Mouse (Mus musculus): ENCODE data around the gene Mecom. TPM values are rescaled to one million over a fixed set of nuclear protein-coding genes. Genes with fewer than 3 reads are reported as not detected.

Gene Mecom
- polyA plus RNA-seq, 1 experiment from 2014 or later: 33.2 TPM

- Histone ChIP-seq H3K9ac (replicated peaks) (no peak overlapping the region), H3K27ac (replicated peaks) (no peak overlapping the region), H3K9me3 (no peaks in the 10 kb centered on the region), H3K4me1 (no peaks in the 10 kb centered on the region), H3K4me3 (no peak overlapping the region), H3K4me2 (replicated peaks) (no peak overlapping the region), H3K36me3 (no peaks in the 10 kb centered on the region), H3K27me3 (no peaks in the 10 kb centered on the region)
- ATAC-seq (ENCODE audit: low FRiP score, low read depth): no peak
- 89% methylated on average over 3 of the region's 3 CpGs for WGBS
Measured at GRCm38 (mm10) chr3:30091860-30092259, 455.9 kb downstream of the Mecom start.

GRCm38 (mm10) chr3:30091401-30091800 is 456.4 kb downstream of the Mecom start:
- Histone ChIP-seq H3K9ac (replicated peaks) (no peak overlapping the region), H3K4me3 (no peak overlapping the region), H3K4me2 (replicated peaks) (no peak overlapping the region), H3K9me3 (no peaks in the 10 kb centered on the region), H3K4me1 (no peaks in the 10 kb centered on the region), H3K27me3 (no peaks in the 10 kb centered on the region), H3K36me3 (no peaks in the 10 kb centered on the region), H3K27ac (replicated peaks) (no peak overlapping the region)
- ATAC-seq (ENCODE audit: low FRiP score, low read depth): no peak
- 91% methylated on average over 1 of the region's 1 CpGs for WGBS

DNA sequence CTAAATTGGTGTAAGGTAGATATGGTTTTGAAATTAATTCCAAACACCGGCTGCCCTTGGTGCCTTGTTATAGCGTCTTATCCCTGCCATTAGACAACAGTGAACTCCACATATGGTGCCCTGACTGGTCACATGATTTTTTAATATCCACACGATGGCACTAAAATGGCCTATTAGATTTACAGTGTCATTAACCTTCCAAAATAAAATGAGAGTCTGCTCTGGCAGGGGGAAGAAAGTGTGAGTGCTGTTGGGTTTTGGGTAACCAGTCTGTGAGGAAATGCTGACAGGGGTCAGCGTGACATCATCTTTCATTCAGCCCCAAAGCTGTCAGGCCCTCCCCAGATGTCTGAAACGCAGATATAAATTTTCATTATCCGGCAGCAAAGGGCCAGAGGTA is 461.7 kb downstream of the Mecom start:
- ATAC-seq (ENCODE audit: low FRiP score, low read depth): no peak
- 93% methylated on average over 6 of the region's 6 CpGs for whole genome bisulfite sequencing
- H3K9me3 ChIP-seq: no peaks in the 10 kb centered on the region
- no peaks in the 10 kb centered on the region for H3K36me3 ChIP-seq
- H3K27me3 ChIP-seq: no peaks in the 10 kb centered on the region
- no peak overlapping the region for H3K27ac ChIP-seq (replicated peaks)
- 0 out of 2 replicates have a peak, but pooled peaks cover 6% of the 10 kb centered on the region for H3K4me1 ChIP-seq
- H3K9ac ChIP-seq (replicated peaks): no peak overlapping the region
- H3K4me2 ChIP-seq (replicated peaks): no peak overlapping the region
- no peak overlapping the region for H3K4me3 ChIP-seq

DNA sequence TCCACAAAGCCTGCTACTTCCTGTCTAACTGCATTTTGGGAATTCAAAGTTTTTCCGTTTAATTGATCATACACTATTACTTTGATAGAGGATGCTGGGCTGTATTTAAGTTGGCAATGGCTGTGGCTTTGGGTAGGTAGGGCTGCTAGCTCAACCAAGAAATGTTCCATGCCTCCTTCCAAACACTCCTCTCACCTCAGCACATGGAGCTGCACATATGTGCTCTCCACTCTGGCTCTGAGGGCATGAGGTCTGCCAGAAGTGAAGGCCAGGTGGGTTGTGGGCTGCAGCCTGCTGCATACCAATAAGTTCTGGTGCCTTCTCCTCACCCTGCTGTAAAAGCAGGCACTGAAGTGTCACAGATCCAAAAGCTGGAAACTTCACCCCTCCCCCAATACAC is 464.0 kb downstream of the Mecom start:
- no peak overlapping the region for H3K4me3 ChIP-seq
- no peak for ATAC-seq (ENCODE audit: low FRiP score, low read depth)
- 82% methylated on average over 1 of the region's 1 CpGs for WGBS
- no peak overlapping the region for H3K4me2 ChIP-seq (replicated peaks)
- H3K9me3 ChIP-seq: no peaks in the 10 kb centered on the region
- no peaks in the 10 kb centered on the region for H3K27me3 ChIP-seq
- H3K36me3 ChIP-seq: no peaks in the 10 kb centered on the region
- 0 out of 2 replicates have a peak, but pooled peaks cover 6% of the 10 kb centered on the region for H3K4me1 ChIP-seq
- no peak overlapping the region for H3K9ac ChIP-seq (replicated peaks)
- no peak overlapping the region for H3K27ac ChIP-seq (replicated peaks)

DNA sequence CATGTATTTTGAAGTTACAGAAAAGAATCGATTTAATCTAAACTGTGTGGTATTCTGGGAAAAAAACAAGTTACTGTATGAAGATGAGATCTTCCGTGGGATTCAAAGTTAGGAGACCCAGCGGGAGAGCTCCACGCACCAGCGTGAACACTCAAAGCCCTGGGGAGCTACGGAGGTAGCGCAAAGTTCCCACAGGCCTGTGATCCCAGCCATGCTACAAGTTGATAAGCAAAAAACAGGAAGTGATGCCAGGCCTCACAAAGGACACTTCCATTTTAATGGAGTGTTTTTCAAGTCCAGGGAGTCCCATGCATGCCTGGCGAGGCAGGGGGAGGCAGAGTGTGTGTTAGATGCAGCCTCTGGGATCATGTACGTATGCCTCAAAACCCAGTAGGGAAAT is 464.5 kb downstream of the Mecom start:
- no peak overlapping the region for H3K4me2 ChIP-seq (replicated peaks)
- H3K27me3 ChIP-seq: no peaks in the 10 kb centered on the region
- no peak for ATAC-seq (ENCODE audit: low FRiP score, low read depth)
- WGBS: 84% methylated on average over 9 of the region's 9 CpGs
- 0 out of 2 replicates have a peak, but pooled peaks cover 6% of the 10 kb centered on the region for H3K4me1 ChIP-seq
- H3K9ac ChIP-seq (replicated peaks): no peak overlapping the region
- no peaks in the 10 kb centered on the region for H3K36me3 ChIP-seq
- H3K4me3 ChIP-seq: no peak overlapping the region
- no peak overlapping the region for H3K27ac ChIP-seq (replicated peaks)
- H3K9me3 ChIP-seq: no peaks in the 10 kb centered on the region

DNA sequence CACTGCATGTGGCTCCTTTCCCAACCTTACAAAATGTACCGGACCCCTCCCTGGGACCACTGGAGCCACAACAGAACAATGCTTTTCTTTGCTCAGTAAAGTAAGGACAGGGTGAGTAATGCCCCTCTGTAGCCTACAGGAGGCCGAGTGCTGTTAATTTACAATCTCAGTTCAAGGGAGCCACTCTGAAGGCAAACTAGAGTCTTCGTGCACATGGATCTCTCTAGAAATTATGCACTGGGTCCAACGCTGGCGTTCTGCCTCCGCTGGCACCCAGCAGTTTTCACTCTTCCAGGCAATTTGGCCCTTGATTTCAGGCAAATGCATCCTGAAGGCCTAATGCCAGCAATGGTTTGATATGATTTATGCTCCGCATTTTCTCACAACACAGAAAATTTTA is 467.0 kb downstream of the Mecom start:
- WGBS: 89% methylated on average over 7 of the region's 7 CpGs
- no peaks in the 10 kb centered on the region for H3K9me3 ChIP-seq
- no peaks in the 10 kb centered on the region for H3K36me3 ChIP-seq
- H3K4me3 ChIP-seq: no peak overlapping the region
- no peaks in the 10 kb centered on the region for H3K27me3 ChIP-seq
- H3K4me1 ChIP-seq: 0 out of 2 replicates have a peak, but pooled peaks cover 6% of the 10 kb centered on the region
- ATAC-seq (ENCODE audit: low FRiP score, low read depth): no peak
- no peak overlapping the region for H3K27ac ChIP-seq (replicated peaks)
- no peak overlapping the region for H3K4me2 ChIP-seq (replicated peaks)
- H3K9ac ChIP-seq (replicated peaks): no peak overlapping the region

DNA sequence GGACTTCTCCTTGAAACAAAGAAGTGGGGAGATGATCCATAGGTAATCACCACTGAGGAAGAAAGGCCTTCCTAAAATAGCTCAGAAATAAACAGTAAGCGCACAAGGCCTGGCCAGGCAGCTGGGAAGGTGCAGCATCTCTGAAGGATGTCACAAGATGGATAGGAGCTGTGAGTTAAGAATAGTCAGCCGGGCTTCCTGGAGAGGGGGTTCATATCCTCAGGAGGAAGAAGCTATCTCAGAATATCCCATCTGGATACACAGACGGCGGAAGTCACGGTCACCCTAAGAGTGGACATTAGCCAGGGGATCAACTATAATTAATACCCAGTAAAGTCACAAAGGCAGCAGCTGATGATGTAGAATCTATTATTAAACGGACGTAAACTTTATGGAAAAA is 471.3 kb downstream of the Mecom start:
- peaks cover 8% of the 10 kb centered on the region for H3K4me1 ChIP-seq
- 93% methylated on average over 7 of the region's 7 CpGs for WGBS
- H3K9me3 ChIP-seq: no peaks in the 10 kb centered on the region
- no peaks in the 10 kb centered on the region for H3K27me3 ChIP-seq
- H3K4me2 ChIP-seq (replicated peaks): no peak overlapping the region
- H3K36me3 ChIP-seq: no peaks in the 10 kb centered on the region
- H3K27ac ChIP-seq (replicated peaks): no peak overlapping the region
- ATAC-seq (ENCODE audit: low FRiP score, low read depth): no peak
- no peak overlapping the region for H3K9ac ChIP-seq (replicated peaks)
- no peak overlapping the region for H3K4me3 ChIP-seq

GRCm38 (mm10) chr3:30071271-30071670 is 476.5 kb downstream of the Mecom start:
- Histone ChIP-seq H3K4me2 (replicated peaks) (no peak overlapping the region), H3K4me1 (peaks cover 8% of the 10 kb centered on the region), H3K27me3 (no peaks in the 10 kb centered on the region), H3K36me3 (no peaks in the 10 kb centered on the region), H3K4me3 (no peak overlapping the region), H3K27ac (replicated peaks) (no peak overlapping the region), H3K9ac (replicated peaks) (no peak overlapping the region), H3K9me3 (no peaks in the 10 kb centered on the region)
- no peak for ATAC-seq (ENCODE audit: low FRiP score, low read depth)

- H3K4me1 ChIP-seq: no peaks in the 10 kb centered on the region
- H3K4me3 ChIP-seq: no peak overlapping the region
- no peaks in the 10 kb centered on the region for H3K36me3 ChIP-seq
- no peak overlapping the region for H3K9ac ChIP-seq (replicated peaks)
- H3K4me2 ChIP-seq (replicated peaks): no peak overlapping the region
- 89% methylated on average over 7 of the region's 7 CpGs for WGBS
- H3K27ac ChIP-seq (replicated peaks): no peak overlapping the region
- no peak for ATAC-seq (ENCODE audit: low FRiP score, low read depth)
- no peaks in the 10 kb centered on the region for H3K27me3 ChIP-seq
- no peaks in the 10 kb centered on the region for H3K9me3 ChIP-seq
Measured at GRCm38 (mm10) chr3:30066519-30066918, 481.3 kb downstream of the Mecom start.

- no peak overlapping the region for H3K4me2 ChIP-seq (replicated peaks)
- H3K9ac ChIP-seq (replicated peaks): no peak overlapping the region
- ATAC-seq (ENCODE audit: low FRiP score, low read depth): no peak
- H3K4me3 ChIP-seq: no peak overlapping the region
- H3K36me3 ChIP-seq: no peaks in the 10 kb centered on the region
- H3K27me3 ChIP-seq: no peaks in the 10 kb centered on the region
- no peak overlapping the region for H3K27ac ChIP-seq (replicated peaks)
- WGBS: 94% methylated on average over 7 of the region's 7 CpGs
- no peaks in the 10 kb centered on the region for H3K9me3 ChIP-seq
- no peaks in the 10 kb centered on the region for H3K4me1 ChIP-seq
Measured at GRCm38 (mm10) chr3:30060058-30060457, 487.8 kb downstream of the Mecom start.

DNA sequence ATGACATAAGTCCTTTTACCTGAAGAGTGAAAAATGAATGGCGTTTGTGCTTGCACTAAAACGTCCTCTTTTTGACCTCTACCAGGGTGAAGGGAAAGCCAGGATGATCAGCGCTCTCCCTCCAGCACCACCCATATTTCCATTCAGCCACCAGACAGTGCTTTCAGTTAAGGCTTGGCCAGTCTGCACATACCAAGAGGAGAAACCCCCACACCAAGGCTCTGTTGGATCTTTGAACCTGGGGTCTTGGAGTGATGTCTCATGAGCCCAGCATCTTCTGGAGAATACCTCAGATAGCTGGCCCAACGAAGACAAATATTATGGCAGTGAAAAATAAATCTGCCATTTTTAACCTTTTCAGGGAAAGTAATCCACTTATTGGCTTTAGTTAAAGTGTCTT is 488.2 kb downstream of the Mecom start:
- Histone ChIP-seq H3K4me1 (no peaks in the 10 kb centered on the region), H3K27me3 (no peaks in the 10 kb centered on the region), H3K27ac (replicated peaks) (no peak overlapping the region), H3K4me3 (no peak overlapping the region), H3K4me2 (replicated peaks) (no peak overlapping the region), H3K9ac (replicated peaks) (no peak overlapping the region), H3K36me3 (no peaks in the 10 kb centered on the region), H3K9me3 (no peaks in the 10 kb centered on the region)
- no peak for ATAC-seq (ENCODE audit: low FRiP score, low read depth)
- WGBS: 86% methylated on average over 4 of the region's 4 CpGs

- 90% methylated on average over 6 of the region's 6 CpGs for WGBS
- ATAC-seq (ENCODE audit: low FRiP score, low read depth): no peak
Measured at GRCm38 (mm10) chr3:30051287-30051686, 496.5 kb downstream of the Mecom start.

GRCm38 (mm10) chr3:30050795-30051194 is 497.0 kb downstream of the Mecom start:
- no peak overlapping the region for H3K9ac ChIP-seq (replicated peaks)
- H3K4me3 ChIP-seq: no peak overlapping the region
- H3K36me3 ChIP-seq: no peaks in the 10 kb centered on the region
- H3K4me2 ChIP-seq (replicated peaks): no peak overlapping the region
- no peak overlapping the region for H3K27ac ChIP-seq (replicated peaks)
- no peaks in the 10 kb centered on the region for H3K27me3 ChIP-seq
- ATAC-seq (ENCODE audit: low FRiP score, low read depth): no peak
- no peaks in the 10 kb centered on the region for H3K4me1 ChIP-seq
- no peaks in the 10 kb centered on the region for H3K9me3 ChIP-seq
- WGBS: 70% methylated on average over 5 of the region's 5 CpGs

More at GRCm38 (mm10) chr3:30051287-30051686, 496.5 kb downstream of the Mecom start:
- Histone ChIP-seq H3K27me3 (no peaks in the 10 kb centered on the region), H3K4me3 (no peak overlapping the region), H3K4me1 (no peaks in the 10 kb centered on the region), H3K9me3 (no peaks in the 10 kb centered on the region), H3K4me2 (replicated peaks) (no peak overlapping the region), H3K36me3 (no peaks in the 10 kb centered on the region), H3K27ac (replicated peaks) (no peak overlapping the region), H3K9ac (replicated peaks) (no peak overlapping the region)
